Mouse (Mus musculus): ENCODE measurements around the gene Ghrl. TPM values are rescaled to one million over a fixed set of nuclear protein-coding genes. Genes with fewer than 3 reads are reported as not detected.
"Not testable (repeated sequence)": the region's sequence is repeated elsewhere in the genome, so short reads cannot be mapped to it uniquely, and the experiment has no call there.

Gene Ghrl
- polyA plus RNA-seq, 1 experiment from 2014 or later, result 1.0 TPM

- H3K9ac ChIP-seq, result no peak overlapping the region
- no peak overlapping the region for H3K4me2 ChIP-seq
- 70% methylated on average over 14 of the region's 14 CpGs for WGBS
- H3K27me3 ChIP-seq, result no peaks in the 10 kb centered on the region
- no peak overlapping the region for H3K27ac ChIP-seq
- H3K4me1 ChIP-seq, result no peaks in the 10 kb centered on the region
- H3K4me3 ChIP-seq, result no peak overlapping the region
- no peak for ATAC-seq
- no peaks in the 10 kb centered on the region for H3K9me3 ChIP-seq (replicated peaks)
- no peaks in the 10 kb centered on the region for H3K36me3 ChIP-seq (ENCODE audit: poor library complexity, severe bottlenecking)
Observed at GRCm38 (mm10) chr6:113678246-113679012, 41.3 kb downstream of the Ghrl start.

- no peaks in the 10 kb centered on the region for H3K9me3 ChIP-seq (replicated peaks)
- H3K27ac ChIP-seq, result no peak overlapping the region
- no peaks in the 10 kb centered on the region for H3K36me3 ChIP-seq (ENCODE audit: poor library complexity, severe bottlenecking)
- H3K4me1 ChIP-seq, result no peaks in the 10 kb centered on the region
- ATAC-seq, result no peak
- H3K4me2 ChIP-seq, result no peak overlapping the region
- 80% methylated on average over 14 of the region's 14 CpGs for WGBS
- no peaks in the 10 kb centered on the region for H3K27me3 ChIP-seq
- H3K9ac ChIP-seq, result no peak overlapping the region
- H3K4me3 ChIP-seq, result no peak overlapping the region
Observed at GRCm38 (mm10) chr6:113677070-113677734, 42.5 kb downstream of the Ghrl start.

- H3K27me3 ChIP-seq, result no peaks in the 10 kb centered on the region
- WGBS, result 89% methylated on average over 9 of the region's 9 CpGs
- no peak overlapping the region for H3K4me3 ChIP-seq
- H3K27ac ChIP-seq, result no peak overlapping the region
- no peak overlapping the region for H3K9ac ChIP-seq
- no peak for ATAC-seq
- H3K9me3 ChIP-seq (replicated peaks), result no peaks in the 10 kb centered on the region
- no peaks in the 10 kb centered on the region for H3K36me3 ChIP-seq (ENCODE audit: poor library complexity, severe bottlenecking)
- no peaks in the 10 kb centered on the region for H3K4me1 ChIP-seq
- H3K4me2 ChIP-seq, result no peak overlapping the region
Observed at GRCm38 (mm10) chr6:113675991-113676390, 43.7 kb downstream of the Ghrl start.

GRCm38 (mm10) chr6:113675234-113675633 is 44.4 kb downstream of the Ghrl start:
- Histone ChIP-seq H3K4me2 (no peak overlapping the region), H3K9ac (no peak overlapping the region), H3K27ac (no peak overlapping the region), H3K36me3 (ENCODE audit: poor library complexity, severe bottlenecking) (no peaks in the 10 kb centered on the region), H3K9me3 (replicated peaks) (no peaks in the 10 kb centered on the region), H3K27me3 (no peaks in the 10 kb centered on the region), H3K4me3 (no peak overlapping the region), H3K4me1 (no peaks in the 10 kb centered on the region)
- no peak for ATAC-seq
- 79% methylated on average over 4 of the region's 4 CpGs for WGBS

GRCm38 (mm10) chr6:113672989-113673388 is 46.7 kb downstream of the Ghrl start:
- Histone ChIP-seq H3K9me3 (replicated peaks) (no peaks in the 10 kb centered on the region), H3K27me3 (no peaks in the 10 kb centered on the region), H3K4me1 (peaks cover 5% of the 10 kb centered on the region), H3K9ac (no peak overlapping the region), H3K4me2 (no peak overlapping the region), H3K27ac (no peak overlapping the region), H3K4me3 (no peak overlapping the region), H3K36me3 (ENCODE audit: poor library complexity, severe bottlenecking) (no peaks in the 10 kb centered on the region)
- no peak for ATAC-seq
- 80% methylated on average over 6 of the region's 6 CpGs for WGBS

GRCm38 (mm10) chr6:113672029-113672428 is 47.7 kb downstream of the Ghrl start:
- not testable (repeated sequence) for H3K9ac ChIP-seq; H3K4me3 ChIP-seq; H3K4me1 ChIP-seq; H3K4me2 ChIP-seq; H3K36me3 ChIP-seq (ENCODE audit: poor library complexity, severe bottlenecking); H3K27me3 ChIP-seq; H3K9me3 ChIP-seq (replicated peaks); H3K27ac ChIP-seq; ATAC-seq
- WGBS, result 83% methylated on average over 1 of the region's 1 CpGs

GRCm38 (mm10) chr6:113669821-113670220 is 49.9 kb downstream of the Ghrl start:
- no peaks in the 10 kb centered on the region for H3K27me3 ChIP-seq
- no peaks in the 10 kb centered on the region for H3K36me3 ChIP-seq (ENCODE audit: poor library complexity, severe bottlenecking)
- peaks cover 5% of the 10 kb centered on the region for H3K4me1 ChIP-seq
- ATAC-seq, result no peak
- H3K9me3 ChIP-seq (replicated peaks), result no peaks in the 10 kb centered on the region
- H3K9ac ChIP-seq, result no peak overlapping the region
- H3K4me3 ChIP-seq, result no peak overlapping the region
- H3K4me2 ChIP-seq, result no peak overlapping the region
- 79% methylated on average over 7 of the region's 7 CpGs for WGBS
- no peak overlapping the region for H3K27ac ChIP-seq

GRCm38 (mm10) chr6:113668287-113669154 is 51.2 kb downstream of the Ghrl start:
- ATAC-seq, result no peak
- peaks cover 5% of the 10 kb centered on the region for H3K4me1 ChIP-seq
- WGBS, result 35% methylated on average over 15 of the region's 15 CpGs

GRCm38 (mm10) chr6:113667611-113668122 is 52.0 kb downstream of the Ghrl start:
- ATAC-seq, result no peak
- H3K9me3 ChIP-seq (replicated peaks), result no peaks in the 10 kb centered on the region
- WGBS, result 66% methylated on average over 8 of the region's 8 CpGs

More at GRCm38 (mm10) chr6:113668287-113669154, 51.2 kb downstream of the Ghrl start:
- no peaks in the 10 kb centered on the region for H3K9me3 ChIP-seq (replicated peaks)
- H3K27me3 ChIP-seq, result no peaks in the 10 kb centered on the region
- H3K36me3 ChIP-seq (ENCODE audit: poor library complexity, severe bottlenecking), result no peaks in the 10 kb centered on the region
- H3K27ac ChIP-seq, result no peak overlapping the region
- H3K9ac ChIP-seq, result 0 out of 2 replicates have a peak overlapping the region, but pooled peaks have one; percentile 18
- H3K4me3 ChIP-seq, result no peak overlapping the region
- no peak overlapping the region for H3K4me2 ChIP-seq

More at GRCm38 (mm10) chr6:113667611-113668122, 52.0 kb downstream of the Ghrl start:
- no peak overlapping the region for H3K27ac ChIP-seq
- no peaks in the 10 kb centered on the region for H3K27me3 ChIP-seq
- no peak overlapping the region for H3K4me3 ChIP-seq
- no peaks in the 10 kb centered on the region for H3K36me3 ChIP-seq (ENCODE audit: poor library complexity, severe bottlenecking)
- H3K4me1 ChIP-seq, result peaks cover 5% of the 10 kb centered on the region
- no peak overlapping the region for H3K4me2 ChIP-seq
- no peak overlapping the region for H3K9ac ChIP-seq

Measured in forebrain, embryonic 13.5 days (tissue).